32 mouse cellular contexts compared by ENCODE assay signal in the genomic region with DNA sequence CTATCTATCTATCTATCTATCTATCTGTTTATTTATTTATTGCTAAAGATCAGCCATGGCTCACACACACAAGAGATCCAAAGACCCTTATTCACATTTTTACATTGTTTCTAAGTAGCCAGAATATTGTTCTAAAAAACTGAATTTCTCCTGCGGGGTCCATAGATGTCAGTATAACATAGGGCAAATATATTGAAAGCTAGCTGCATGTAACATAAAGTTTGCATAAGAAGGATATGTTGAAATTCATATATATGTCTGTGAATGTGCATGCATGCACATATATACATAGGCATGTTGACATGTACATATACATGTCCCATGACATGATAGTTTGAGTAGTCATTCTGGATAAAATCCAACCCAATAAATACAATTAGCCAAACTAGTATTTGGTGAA. TPM values are rescaled to one million over a fixed set of nuclear protein-coding genes. Genes with fewer than 3 reads are reported as not detected.
A peak's percentile ranks its signal among the peaks of the same experiment; 100 is the strongest.
DNase-seq lines count a peak whose midpoint lies in the region; ATAC-seq and TF ChIP-seq lines count a peak whose summit lies in the region.
"Had no signal": no experiment of that assay in that cellular context is flagged by ENCODE, and none has a peak within 500 bp of the region (broad histone marks: within the 10 kb centered on the region; RNA-seq: fewer than 3 reads in every experiment).

No protein-coding gene starts in this region.

- H3K4me3 ChIP-seq in gastrocnemius, adult 2 months: no peak overlapping the region
- no peak overlapping the region for H3K4me3 ChIP-seq in kidney, postnatal 0 days (replicated peaks; ENCODE audit: low read depth, low read length)
- H3K4me3 ChIP-seq in midbrain, embryonic 15.5 days: no peak overlapping the region
- H3K4me3 ChIP-seq in midbrain, embryonic 16.5 days (ENCODE audit: low read depth, low read length): no peak overlapping the region
- no peak overlapping the region for H3K4me3 ChIP-seq in stomach, postnatal 0 days (ENCODE audit: low read depth, low read length)
- H3K4me3 ChIP-seq: erythroblast, embryonic 14.5 days; forebrain, embryonic 13.5 days; heart, embryonic 12.5 days; hindbrain, embryonic 10.5 days; intestine, embryonic 15.5 days; limb, embryonic 10.5 days; limb, embryonic 15.5 days; liver, embryonic 13.5 days had no signal

- H3K4me2 ChIP-seq in kidney, postnatal 0 days (ENCODE audit: low read length): no peak overlapping the region
- no peak overlapping the region for H3K4me2 ChIP-seq in midbrain, embryonic 15.5 days
- H3K4me2 ChIP-seq in midbrain, embryonic 16.5 days (ENCODE audit: low read length): no peak overlapping the region
- H3K4me2 ChIP-seq in stomach, postnatal 0 days (replicated peaks; ENCODE audit: low read depth): no peak overlapping the region
- H3K4me2 ChIP-seq: forebrain, embryonic 13.5 days; heart, embryonic 12.5 days; intestine, embryonic 15.5 days; limb, embryonic 15.5 days; liver, embryonic 13.5 days had no signal

- no peak for ATAC-seq in kidney, postnatal 0 days (replicated peaks; ENCODE audit: low FRiP score, low read depth)
- peak; percentile 53; the same call in 1 of the 2 replicates for ATAC-seq in midbrain, embryonic 15.5 days (replicated peaks)
- no peak for ATAC-seq in midbrain, embryonic 16.5 days
- ATAC-seq in stomach, postnatal 0 days (ENCODE audit: low FRiP score, low TSS enrichment): no peak
- ATAC-seq: CD4-positive, CD25-positive, alpha-beta regulatory T cell, adult 4 months; hindbrain, embryonic 16.5 days; intestine, embryonic 15.5 days had no signal

- H3K9ac ChIP-seq in kidney, postnatal 0 days (ENCODE audit: low read depth, low read length): no peak overlapping the region
- no peak overlapping the region for H3K9ac ChIP-seq in midbrain, embryonic 15.5 days
- no peak overlapping the region for H3K9ac ChIP-seq in midbrain, embryonic 16.5 days (ENCODE audit: low read depth, low read length)
- H3K9ac ChIP-seq in stomach, postnatal 0 days (ENCODE audit: low read length): no peak overlapping the region
- H3K9ac ChIP-seq: forebrain, embryonic 13.5 days; heart, embryonic 12.5 days; intestine, embryonic 15.5 days; limb, embryonic 15.5 days; liver, embryonic 13.5 days had no signal

- no peaks in the 10 kb centered on the region for H3K9me3 ChIP-seq in kidney, postnatal 0 days (replicated peaks; ENCODE audit: low read length)
- no peaks in the 10 kb centered on the region for H3K9me3 ChIP-seq in midbrain, embryonic 15.5 days
- H3K9me3 ChIP-seq in midbrain, embryonic 16.5 days (replicated peaks; ENCODE audit: control insufficient read depth, low read length, poor library complexity, severe bottlenecking): no peaks in the 10 kb centered on the region
- H3K9me3 ChIP-seq in stomach, postnatal 0 days (ENCODE audit: control insufficient read depth, low read length): no peaks in the 10 kb centered on the region
- H3K9me3 ChIP-seq: forebrain, embryonic 13.5 days; heart, embryonic 12.5 days; hindbrain, embryonic 10.5 days; intestine, embryonic 15.5 days; limb, embryonic 10.5 days; limb, embryonic 15.5 days; liver, embryonic 13.5 days had no signal

- WGBS in kidney, postnatal 0 days: 85% methylated on average over 1 of the region's 1 CpGs
- 94% methylated on average over 1 of the region's 1 CpGs for WGBS in midbrain, embryonic 15.5 days
- WGBS in midbrain, embryonic 16.5 days: 86% methylated on average over 1 of the region's 1 CpGs
- 87% methylated on average over 1 of the region's 1 CpGs for WGBS in stomach, postnatal 0 days

- no peaks in the 10 kb centered on the region for H3K27me3 ChIP-seq in kidney, postnatal 0 days (ENCODE audit: insufficient read depth, low read length)
- no peaks in the 10 kb centered on the region for H3K27me3 ChIP-seq in midbrain, embryonic 15.5 days (replicated peaks)
- H3K27me3 ChIP-seq in midbrain, embryonic 16.5 days (ENCODE audit: control insufficient read depth, insufficient read depth, low read depth, low read length): no peaks in the 10 kb centered on the region
- no peaks in the 10 kb centered on the region for H3K27me3 ChIP-seq in stomach, postnatal 0 days (ENCODE audit: control insufficient read depth, insufficient read depth, low read length)
- H3K27me3 ChIP-seq: forebrain, embryonic 13.5 days; heart, embryonic 12.5 days; intestine, embryonic 15.5 days; limb, embryonic 15.5 days; liver, embryonic 13.5 days had no signal

- no peak overlapping the region for H3K27ac ChIP-seq in gastrocnemius, adult 2 months
- H3K27ac ChIP-seq in kidney, postnatal 0 days: no peak overlapping the region
- H3K27ac ChIP-seq in midbrain, embryonic 15.5 days: no peak overlapping the region
- no peak overlapping the region for H3K27ac ChIP-seq in midbrain, embryonic 16.5 days (ENCODE audit: low read length)
- no peak overlapping the region for H3K27ac ChIP-seq in stomach, postnatal 0 days (replicated peaks)
- H3K27ac ChIP-seq: forebrain, embryonic 13.5 days; hindbrain, embryonic 10.5 days; intestine, embryonic 15.5 days; limb, embryonic 10.5 days; limb, embryonic 15.5 days; liver, embryonic 13.5 days had no signal

- no peaks in the 10 kb centered on the region for H3K36me3 ChIP-seq in kidney, postnatal 0 days (ENCODE audit: insufficient read depth, low read length)
- no peaks in the 10 kb centered on the region for H3K36me3 ChIP-seq in midbrain, embryonic 15.5 days (replicated peaks)
- H3K36me3 ChIP-seq in midbrain, embryonic 16.5 days (ENCODE audit: control insufficient read depth, insufficient read depth, low read length): no peaks in the 10 kb centered on the region
- no peaks in the 10 kb centered on the region for H3K36me3 ChIP-seq in stomach, postnatal 0 days (ENCODE audit: control insufficient read depth, insufficient read depth, low read length)
- H3K36me3 ChIP-seq: heart, embryonic 12.5 days; hindbrain, embryonic 10.5 days; intestine, embryonic 15.5 days; limb, embryonic 10.5 days; limb, embryonic 15.5 days; liver, embryonic 13.5 days had no signal

- no peak for DNase-seq in gastrocnemius, adult 2 months
- no peak for DNase-seq in gastrocnemius, postnatal 10 days
- DNase-seq in kidney, postnatal 0 days (ENCODE audit: low spot score): peak; percentile 4
- DNase-seq in kidney, postnatal 36 days: no peak
- no peak for DNase-seq in stomach, postnatal 0 days (ENCODE audit: low spot score)
- DNase-seq: adrenal gland, adult 2 months; adrenal gland, postnatal 36 days; cerebellum, adult 2 months; cerebellum, postnatal 14 days; gastrocnemius, postnatal 25 days; heart, adult 11 months; heart, postnatal 10 days; kidney, adult 9 months; kidney, postnatal 14 days; liver, embryonic 13.5 days; lung, adult 18-20 months; lung, postnatal 10 days; right cerebral cortex, adult 18-20 months; spleen, adult 18-20 months; thymus, adult 18-20 months; thymus, postnatal 25 days had no signal

- TF ChIP-seq EP300 in stomach, postnatal 0 days (optimal IDR thresholded peaks at IDR 0.05): no peak

- H3K4me1 ChIP-seq in kidney, postnatal 0 days (replicated peaks; ENCODE audit: insufficient read depth, low read length): no peaks in the 10 kb centered on the region
- H3K4me1 ChIP-seq in midbrain, embryonic 15.5 days: no peaks in the 10 kb centered on the region
- H3K4me1 ChIP-seq in midbrain, embryonic 16.5 days (ENCODE audit: control insufficient read depth, insufficient read depth, low read length): peaks cover 7% of the 10 kb centered on the region; the same call in 1 of the 2 replicates
- no peaks in the 10 kb centered on the region for H3K4me1 ChIP-seq in stomach, postnatal 0 days (replicated peaks; ENCODE audit: control insufficient read depth, insufficient read depth)
- H3K4me1 ChIP-seq: heart, embryonic 12.5 days; hindbrain, embryonic 10.5 days; intestine, embryonic 15.5 days; limb, embryonic 10.5 days; limb, embryonic 15.5 days; liver, embryonic 13.5 days had no signal

- intact Hi-C loops in gastrocnemius, adult 2 months (cut with DNase I): no loop called here

- TF ChIP-seq CTCF in gastrocnemius, adult 2 months (IDR thresholded peaks at IDR 0.05): peak; percentile 26; the same call in 1 of the 2 replicates
- TF ChIP-seq CTCF in kidney, postnatal 0 days (IDR thresholded peaks at IDR 0.05; ENCODE audit: low read depth): peak; percentile 50
- TF ChIP-seq CTCF in stomach, postnatal 0 days (IDR thresholded peaks at IDR 0.05; ENCODE audit: low read depth): peak; percentile 50

RNA-seq across cellular contexts. Expression of gene Amot, which starts 35.3 kb away (rescaled TPM):
- total RNA-seq in gastrocnemius, adult 2 months (2021): 100 to 1,000 TPM in 1 of 2 experiments, 10 to 100 TPM in 1; 82.8 to 116 TPM
- total RNA-seq in gastrocnemius, postnatal 10 days (2021): 100 to 1,000 TPM; 191 to 215 TPM
- 16.2 and 16.3 TPM in 2 replicates for polyA plus RNA-seq in kidney, postnatal 0 days (2015; fragmentation: Nextera tagmentation; extraction: Ambion mirVana)
- 8.9 and 9.8 TPM in 2 replicates for polyA plus RNA-seq in midbrain, embryonic 15.5 days (2015; fragmentation: Nextera tagmentation; extraction: Ambion mirVana)
- polyA plus RNA-seq in midbrain, embryonic 16.5 days (2015; fragmentation: Nextera tagmentation; extraction: Ambion mirVana): 7.9 and 9.2 TPM in 2 replicates
- 2.3 and 2.6 TPM in 2 replicates for polyA plus RNA-seq in stomach, postnatal 0 days (2015; fragmentation: Nextera tagmentation; extraction: Ambion mirVana)
